Mouse (Mus musculus) ovary, postnatal 10 days (tissue): Measurements from ENCODE around the gene Setd3.
"Not testable (repeated sequence)": the region's sequence is repeated elsewhere in the genome, so short reads cannot be mapped to it uniquely, and the experiment has no call there.

Experiments used
- DNase-seq: peaks from one replicate; pipeline ENCODE4 v3.0.0; 2022; ENCODE audit warnings: low spot score

The Setd3 gene

DNA sequence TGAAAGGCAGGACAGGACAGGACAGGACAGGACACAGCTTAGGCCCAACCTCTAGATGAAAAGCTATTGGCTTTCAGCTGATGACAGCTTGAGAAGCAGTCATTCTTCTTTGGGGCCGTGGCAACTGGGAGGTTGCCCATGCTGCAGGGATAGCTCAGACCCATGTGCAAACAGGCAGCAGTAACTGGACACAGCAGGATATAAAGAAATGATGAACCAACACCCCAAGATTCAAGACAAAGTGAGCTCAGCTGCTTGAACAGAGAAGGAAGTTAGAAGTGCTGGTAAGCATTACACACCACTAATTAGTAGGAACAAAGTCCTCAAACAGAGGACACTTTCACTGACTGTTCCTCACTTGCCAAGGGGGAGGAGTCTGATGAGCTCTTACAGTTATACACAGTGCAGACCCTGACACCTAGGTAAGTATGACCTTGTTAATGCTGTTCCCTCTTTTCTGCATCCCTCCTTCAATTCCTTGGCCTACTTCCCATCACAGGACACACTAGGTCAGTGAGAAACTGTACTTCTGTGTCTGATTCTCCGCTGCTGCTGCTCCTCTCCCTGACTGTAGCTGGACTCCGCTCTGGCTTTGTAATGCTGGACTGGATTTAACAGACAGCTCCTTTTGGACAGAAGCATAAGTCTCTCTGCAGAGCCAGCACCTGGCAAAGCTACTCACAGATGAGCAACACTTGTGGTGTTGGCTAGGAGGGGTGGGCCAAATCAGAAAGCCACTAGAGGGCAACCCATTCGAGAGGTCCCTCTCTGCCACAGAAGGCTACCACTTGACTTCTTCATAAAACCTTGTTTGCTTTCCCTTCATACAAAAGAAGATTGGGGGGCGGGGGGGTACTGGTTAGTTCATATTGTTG, 35.3 kb downstream of the Setd3 start:
- DNase-seq, result no peak

GRCm38 (mm10) chr12:108135610-108136208, 43.4 kb downstream of the Setd3 start:
- no peak for DNase-seq

DNA sequence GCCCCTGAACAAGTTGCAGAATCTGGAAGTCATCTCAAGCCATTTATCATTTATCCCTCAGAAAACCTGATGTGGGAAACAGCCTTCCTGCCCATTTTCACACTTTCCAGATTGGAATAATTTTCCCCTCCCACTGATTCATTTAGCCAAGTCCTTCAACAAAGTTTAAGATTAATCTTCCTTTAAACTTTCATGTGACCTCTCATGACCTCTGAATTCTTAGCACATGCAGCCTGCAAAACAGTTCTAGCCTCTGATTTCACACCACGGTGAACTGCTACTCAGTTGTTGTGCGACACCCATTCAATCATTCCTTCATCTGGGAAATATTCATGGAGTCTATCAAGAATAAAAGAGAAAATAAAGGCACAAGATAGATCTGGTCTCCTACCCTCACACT, 45.9 kb downstream of the Setd3 start:
- no peak for DNase-seq

DNA sequence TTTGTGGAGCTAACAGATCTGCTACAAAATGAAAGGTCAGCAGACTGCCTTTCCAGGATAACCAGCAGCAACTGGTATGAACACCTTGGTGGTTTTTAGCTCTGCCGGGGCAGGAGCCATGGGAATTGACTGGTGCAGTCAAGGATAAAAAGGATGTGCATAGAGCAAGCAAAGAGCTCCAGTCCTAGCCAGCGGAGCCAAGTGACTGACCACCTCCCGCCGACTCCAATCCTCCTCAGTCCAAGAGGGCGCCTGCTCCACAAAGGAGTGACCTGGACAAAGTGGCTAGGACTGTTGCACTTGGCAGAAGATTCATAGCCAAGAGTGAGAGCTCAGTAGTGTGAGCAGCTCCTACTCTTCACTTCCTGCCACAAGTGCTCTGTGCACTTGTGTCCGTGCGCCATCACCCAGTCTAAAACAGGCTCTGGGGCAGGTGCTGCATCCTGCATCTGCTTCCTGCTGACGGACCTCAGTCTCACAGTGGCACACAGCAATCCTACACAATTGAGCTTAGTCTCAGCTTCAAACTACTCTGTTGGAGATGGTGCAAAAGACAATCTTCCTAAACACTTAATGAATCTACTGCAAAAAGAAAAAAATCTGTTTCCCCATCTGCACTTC, 46.6 kb downstream of the Setd3 start:
- no peak for DNase-seq

GRCm38 (mm10) chr12:108121288-108121687, 57.8 kb downstream of the Setd3 start:
- DNase-seq, result no peak

GRCm38 (mm10) chr12:108120434-108120833, 58.7 kb downstream of the Setd3 start:
- DNase-seq, result no peak

DNA sequence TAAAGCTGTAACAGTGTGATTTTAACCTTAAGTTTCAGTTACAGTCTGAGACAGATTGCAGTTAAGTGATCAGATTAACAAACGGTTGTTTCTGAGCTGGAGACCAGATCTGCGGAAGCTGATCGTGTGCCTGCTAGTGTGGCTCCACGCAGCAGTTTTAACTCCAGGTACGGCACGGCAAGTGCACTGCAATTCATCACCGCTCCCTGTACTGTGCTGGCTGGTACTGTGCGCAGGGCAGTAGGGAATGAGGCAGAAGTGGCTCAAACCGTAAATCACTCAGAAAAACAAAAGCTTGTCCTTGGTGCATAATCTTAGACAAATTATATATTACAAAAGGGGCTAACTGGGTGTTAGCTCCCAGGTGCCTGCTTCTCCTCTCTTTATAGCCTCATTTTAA, 59.2 kb downstream of the Setd3 start:
- DNase-seq, result no peak

GRCm38 (mm10) chr12:108118902-108119531, 60.1 kb downstream of the Setd3 start:
- no peak for DNase-seq

DNA sequence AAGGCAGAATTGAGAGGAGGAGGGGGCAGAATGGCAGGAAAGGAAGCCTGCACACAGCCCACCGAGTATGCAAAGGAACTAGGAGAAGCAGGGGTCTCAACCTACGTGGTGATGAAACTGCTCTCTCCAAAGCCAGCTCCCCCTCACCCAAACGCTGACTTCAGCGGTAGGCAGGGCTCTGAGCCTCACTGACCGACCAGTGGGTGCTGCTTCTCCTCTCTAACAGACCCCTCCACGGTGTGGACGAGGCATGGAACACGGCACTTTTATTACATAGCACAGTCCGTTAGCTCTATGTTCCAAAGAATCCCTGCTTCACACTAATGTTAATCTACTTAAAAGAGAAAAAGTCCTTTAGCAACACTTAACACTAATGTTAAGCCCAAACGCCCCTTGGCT, 60.6 kb downstream of the Setd3 start:
- no peak for DNase-seq

DNA sequence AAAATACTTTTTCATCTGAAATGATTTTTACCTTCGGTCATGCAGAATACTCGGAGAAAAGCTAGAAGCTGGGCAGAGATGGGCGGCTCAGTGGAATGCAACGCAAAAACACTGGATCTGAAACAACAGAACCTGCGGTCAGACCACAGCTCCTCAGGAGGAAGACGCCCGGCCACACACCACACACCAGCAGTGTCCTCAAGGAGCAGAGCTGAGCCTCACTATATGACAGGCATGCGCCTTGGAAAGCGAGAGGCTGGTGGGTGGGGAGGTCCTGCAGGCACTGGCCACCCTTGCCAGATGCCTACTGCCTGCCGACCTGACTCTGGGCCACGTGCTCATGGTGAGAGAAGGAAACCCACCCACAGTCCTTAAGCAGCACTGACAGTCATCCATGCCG, 67.9 kb downstream of the Setd3 start:
- no peak for DNase-seq

GRCm38 (mm10) chr12:108110674-108111073, 68.4 kb downstream of the Setd3 start:
- DNase-seq, result no peak

DNA sequence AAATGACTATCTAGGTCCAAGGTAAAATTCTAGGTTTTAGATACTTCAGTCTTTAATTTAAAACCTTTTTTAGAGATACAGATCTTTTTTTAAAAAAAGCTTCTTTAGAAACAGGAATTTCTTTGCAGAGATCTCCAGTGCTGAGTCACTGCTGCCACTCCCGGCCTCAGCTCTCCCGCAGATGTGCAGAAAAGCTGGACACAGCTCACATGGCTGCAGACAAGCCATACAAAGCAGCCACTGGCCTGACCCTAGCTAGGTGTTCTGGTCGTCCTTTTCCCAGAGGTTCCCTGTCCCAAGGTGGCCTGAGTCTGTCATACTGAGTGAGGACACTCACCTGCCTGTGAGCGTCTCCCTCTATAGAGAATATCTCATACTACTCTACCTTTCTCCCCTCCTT, 69.4 kb downstream of the Setd3 start:
- no peak for DNase-seq

DNA sequence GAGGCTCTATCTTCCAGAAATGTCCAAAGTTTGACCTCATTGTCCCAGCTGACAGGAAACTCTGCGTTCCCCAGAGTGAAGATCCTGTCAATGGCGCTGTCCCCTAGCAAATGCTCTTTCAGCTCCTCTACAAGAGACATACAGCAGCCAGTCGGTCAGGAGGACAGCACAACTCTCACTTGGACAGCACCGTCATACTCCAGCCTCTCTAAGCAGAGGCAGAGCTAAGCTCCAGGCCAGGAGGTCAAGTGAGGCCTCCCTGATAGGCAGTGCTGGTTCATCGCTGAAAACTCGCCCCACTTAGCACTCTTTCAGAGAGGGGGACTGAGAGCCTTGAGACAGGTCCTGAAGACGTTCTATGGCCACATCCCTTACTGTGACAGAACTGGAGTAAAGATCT, 70.5 kb downstream of the Setd3 start:
- DNase-seq, result not testable (repeated sequence)

- DNase-seq, result no peak
Observed at GRCm38 (mm10) chr12:108103292-108103691, 75.8 kb downstream of the Setd3 start.

- DNase-seq, result no peak
Observed at GRCm38 (mm10) chr12:108102119-108102518, 77.0 kb downstream of the Setd3 start.

DNA sequence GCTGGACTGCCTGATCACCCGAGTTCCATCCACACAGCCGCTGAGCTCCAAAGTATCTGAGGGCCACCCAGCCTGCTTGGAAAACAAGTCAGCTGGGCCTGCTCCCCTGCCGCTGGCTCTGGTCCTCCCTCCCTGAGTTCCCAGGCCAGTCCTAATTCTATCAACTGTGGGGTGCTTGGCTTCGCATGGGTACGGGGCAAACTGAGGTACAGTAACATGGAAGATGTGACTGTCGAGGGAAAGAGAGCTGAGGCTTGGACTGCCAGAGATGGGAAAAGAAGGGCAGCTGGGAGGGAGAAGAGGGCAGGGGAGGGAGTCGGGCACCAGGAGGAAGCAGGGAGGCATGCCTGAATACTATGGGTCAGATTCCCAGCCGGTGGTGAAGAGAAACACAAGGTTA, 78.9 kb downstream of the Setd3 start:
- no peak for DNase-seq

DNA sequence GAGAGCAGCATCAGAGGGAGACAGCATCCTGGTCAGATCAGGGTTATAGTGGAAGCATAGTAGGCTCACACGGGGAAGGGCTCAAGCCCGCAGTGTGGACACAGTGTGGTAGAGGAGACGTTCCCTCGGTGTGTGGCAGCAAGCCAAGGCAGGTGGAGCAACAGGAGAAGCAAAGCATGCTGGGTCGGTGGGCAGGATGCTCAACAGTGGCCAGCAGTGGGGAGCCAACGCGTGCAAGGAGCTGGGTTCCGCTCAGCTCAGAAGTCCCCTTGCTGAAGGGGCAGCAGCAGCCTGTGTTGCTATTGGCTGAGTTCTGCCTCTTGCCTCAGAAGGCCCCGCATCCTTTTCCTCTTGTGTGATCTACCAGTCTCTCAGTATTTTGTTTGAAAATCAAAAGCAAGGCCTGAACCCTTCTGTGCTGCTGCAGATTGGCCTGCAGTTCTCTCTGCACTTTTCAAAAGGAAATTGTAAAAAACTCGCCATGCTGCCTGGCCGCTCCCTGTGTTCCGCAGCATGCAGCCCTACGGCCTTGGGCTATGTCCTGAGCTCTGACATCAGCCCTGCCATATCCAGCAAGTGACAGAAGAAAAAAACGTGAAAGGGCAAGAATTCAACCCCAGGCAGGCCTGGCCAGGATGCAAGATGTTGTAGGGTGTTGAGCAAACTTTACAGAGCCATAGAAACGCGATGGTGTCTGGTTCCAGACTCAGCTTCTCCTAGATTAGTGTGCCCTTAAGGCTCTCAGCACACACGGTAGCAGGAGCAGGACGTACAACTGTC, 80.7 kb downstream of the Setd3 start:
- no peak for DNase-seq

GRCm38 (mm10) chr12:108097643-108098042, 81.5 kb downstream of the Setd3 start:
- no peak for DNase-seq

DNA sequence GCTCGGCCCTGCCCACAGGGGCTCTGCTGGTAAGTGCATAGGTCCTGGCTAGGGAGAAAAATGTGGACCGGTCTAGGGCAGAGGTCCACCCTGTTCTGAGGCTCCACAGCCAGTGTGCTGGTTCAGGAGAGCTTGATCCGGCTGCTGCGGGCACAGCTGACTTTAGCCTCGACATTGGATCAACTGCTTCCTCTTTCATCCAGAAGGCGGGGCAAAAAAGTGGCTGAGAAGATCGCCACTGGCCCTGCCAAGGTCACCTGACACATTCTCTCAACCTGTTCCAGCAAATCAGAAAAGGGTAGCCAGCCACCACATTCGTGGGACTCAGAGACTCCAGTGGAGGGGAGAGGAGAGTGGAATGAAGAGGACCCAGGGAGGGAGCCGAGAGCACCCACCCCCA, 90.9 kb downstream of the Setd3 start:
- no peak for DNase-seq

- DNase-seq, result no peak
Observed at GRCm38 (mm10) chr12:108087489-108087888, 91.6 kb downstream of the Setd3 start.

DNA sequence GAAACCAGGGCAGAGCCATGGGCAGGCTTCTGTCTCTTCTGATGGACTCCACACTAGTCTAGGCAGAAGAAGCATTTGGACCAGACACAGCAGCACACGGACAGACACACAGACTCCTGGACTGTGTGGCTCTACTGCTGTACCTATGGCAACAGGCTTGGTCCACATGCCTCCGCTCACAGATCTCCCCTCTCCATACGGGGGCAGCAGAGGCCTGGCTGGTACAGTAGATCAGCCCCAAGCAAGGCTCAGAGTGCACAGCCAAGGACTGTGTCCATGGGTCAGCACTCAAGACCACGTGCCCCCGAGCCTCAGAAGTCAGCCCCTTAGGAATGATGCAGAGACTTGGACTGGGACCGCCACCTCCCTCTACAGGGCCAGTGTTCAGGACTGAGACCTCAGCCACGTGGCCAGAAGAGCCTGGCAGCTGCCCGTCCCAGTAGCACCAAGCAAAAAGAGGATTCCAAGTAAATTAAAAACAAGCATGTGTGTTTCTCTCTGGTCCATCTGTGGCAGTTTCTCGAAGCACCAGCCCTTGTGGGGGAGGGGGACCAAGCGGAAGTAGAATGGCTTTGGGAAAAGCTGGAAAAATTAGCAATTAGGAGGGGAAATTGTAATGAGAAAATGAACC, 100.9 kb downstream of the Setd3 start:
- DNase-seq, result no peak

DNA sequence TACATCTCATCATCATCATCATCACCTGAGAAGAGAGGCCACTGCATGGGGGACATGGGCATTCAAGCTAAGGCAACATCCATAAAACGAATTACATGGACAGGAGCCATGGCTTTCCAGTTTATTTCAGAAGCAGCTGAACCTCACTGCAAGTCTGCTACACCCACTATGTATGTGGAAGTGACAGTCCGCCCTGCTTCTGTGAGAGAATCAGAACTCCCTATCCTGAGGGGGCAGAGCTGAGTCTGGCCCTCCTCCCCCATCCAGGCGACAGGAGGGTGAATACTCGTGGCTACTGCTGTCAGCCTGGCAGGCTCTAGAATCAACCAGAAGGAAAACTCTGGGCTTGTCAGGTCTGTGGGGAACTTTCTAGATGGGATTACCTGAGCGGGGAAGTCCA, 106.2 kb downstream of the Setd3 start:
- DNase-seq, result no peak
